Mouse (Mus musculus): ENCODE data around the gene Pbx2. TPM values are rescaled to one million over a fixed set of nuclear protein-coding genes. Genes with fewer than 3 reads are reported as not detected.

Gene Pbx2
- polyA plus RNA-seq, 1 experiment from 2014 or later: 9.4 TPM

DNA sequence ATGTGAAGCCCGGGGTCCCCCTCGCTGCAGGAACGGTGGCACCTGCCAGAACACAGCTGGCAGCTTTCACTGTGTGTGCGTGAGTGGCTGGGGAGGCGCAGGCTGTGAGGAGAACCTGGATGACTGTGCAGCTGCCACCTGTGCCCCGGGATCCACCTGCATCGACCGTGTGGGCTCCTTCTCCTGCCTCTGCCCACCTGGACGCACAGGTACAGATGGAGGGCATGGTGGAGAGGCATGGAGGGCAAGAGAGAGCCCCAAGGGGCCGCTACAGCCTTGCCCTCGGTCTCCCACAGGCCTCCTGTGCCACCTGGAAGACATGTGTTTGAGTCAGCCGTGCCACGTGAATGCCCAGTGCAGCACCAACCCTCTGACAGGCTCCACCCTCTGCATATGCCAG lies 22.6 kb upstream of the Pbx2 start:
- no peak for ATAC-seq
- H3K9ac ChIP-seq (ENCODE audit: low read depth, low read length): no peak overlapping the region
- 79% methylated on average over 13 of the region's 13 CpGs for WGBS
- H3K27ac ChIP-seq (ENCODE audit: low read length): no peak overlapping the region
- H3K27me3 ChIP-seq (ENCODE audit: control insufficient read depth, insufficient read depth, low read depth, low read length): no peaks in the 10 kb centered on the region
- no peaks in the 10 kb centered on the region for H3K36me3 ChIP-seq (ENCODE audit: control insufficient read depth, insufficient read depth, low read length)
- no peaks in the 10 kb centered on the region for H3K9me3 ChIP-seq (replicated peaks; ENCODE audit: control insufficient read depth, low read length, poor library complexity, severe bottlenecking)
- H3K4me2 ChIP-seq (ENCODE audit: low read length): no peak overlapping the region
- no peak overlapping the region for H3K4me3 ChIP-seq (ENCODE audit: low read depth, low read length)
- H3K4me1 ChIP-seq (ENCODE audit: control insufficient read depth, insufficient read depth, low read length): 0 out of 2 replicates have a peak, but pooled peaks cover 2% of the 10 kb centered on the region

DNA sequence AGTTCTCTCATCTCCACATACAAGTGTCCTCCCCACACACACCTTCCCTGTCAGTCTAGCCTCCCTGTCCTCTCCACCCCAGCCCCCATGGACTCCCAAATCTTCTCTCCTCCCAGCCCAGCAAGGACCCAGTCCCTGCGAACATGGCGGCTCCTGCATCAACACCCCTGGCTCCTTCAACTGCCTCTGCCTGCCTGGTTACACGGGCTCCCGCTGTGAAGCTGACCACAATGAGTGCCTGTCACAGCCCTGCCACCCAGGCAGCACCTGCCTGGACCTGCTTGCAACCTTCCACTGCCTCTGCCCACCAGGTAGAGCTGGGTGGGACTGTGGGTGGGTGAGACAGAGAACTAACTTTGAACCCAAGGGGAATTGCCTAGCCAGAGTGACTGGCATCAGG lies 21.1 kb upstream of the Pbx2 start:
- no peak overlapping the region for H3K4me2 ChIP-seq (ENCODE audit: low read length)
- no peak for ATAC-seq
- no peak overlapping the region for H3K4me3 ChIP-seq (ENCODE audit: low read depth, low read length)
- 0 out of 2 replicates have a peak, but pooled peaks cover 2% of the 10 kb centered on the region for H3K4me1 ChIP-seq (ENCODE audit: control insufficient read depth, insufficient read depth, low read length)
- 72% methylated on average over 4 of the region's 4 CpGs for WGBS
- no peak overlapping the region for H3K9ac ChIP-seq (ENCODE audit: low read depth, low read length)
- H3K9me3 ChIP-seq (replicated peaks; ENCODE audit: control insufficient read depth, low read length, poor library complexity, severe bottlenecking): no peaks in the 10 kb centered on the region
- no peak overlapping the region for H3K27ac ChIP-seq (ENCODE audit: low read length)
- no peaks in the 10 kb centered on the region for H3K27me3 ChIP-seq (ENCODE audit: control insufficient read depth, insufficient read depth, low read depth, low read length)
- H3K36me3 ChIP-seq (ENCODE audit: control insufficient read depth, insufficient read depth, low read length): no peaks in the 10 kb centered on the region

DNA sequence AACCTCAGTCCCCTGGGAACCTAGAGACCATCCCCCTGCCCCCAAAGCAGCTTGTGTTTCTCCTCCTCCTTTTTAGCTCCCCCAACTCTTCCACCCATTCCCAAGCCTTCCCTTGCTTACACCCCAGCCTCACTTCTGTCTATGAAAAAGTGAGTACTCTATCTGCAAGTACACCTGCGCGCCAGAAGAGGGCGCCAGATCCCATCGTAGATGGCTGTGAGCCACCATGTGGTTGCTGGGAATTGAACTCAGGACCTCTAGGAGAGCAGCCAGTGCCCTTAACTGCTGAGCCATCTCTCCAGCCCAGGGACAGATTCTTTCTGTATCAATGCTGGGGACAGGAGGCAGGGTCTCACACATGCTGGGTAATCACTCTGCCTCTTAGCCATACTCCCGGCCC lies 19.2 kb upstream of the Pbx2 start:
- WGBS: 13% methylated on average over 5 of the region's 5 CpGs
- Histone ChIP-seq H3K9me3 (replicated peaks; ENCODE audit: control insufficient read depth, low read length, poor library complexity, severe bottlenecking) (no peaks in the 10 kb centered on the region), H3K27ac (ENCODE audit: low read length) (no peak overlapping the region), H3K4me1 (ENCODE audit: control insufficient read depth, insufficient read depth, low read length) (0 out of 2 replicates have a peak, but pooled peaks cover 2% of the 10 kb centered on the region), H3K36me3 (ENCODE audit: control insufficient read depth, insufficient read depth, low read length) (no peaks in the 10 kb centered on the region), H3K4me2 (ENCODE audit: low read length) (no peak overlapping the region), H3K27me3 (ENCODE audit: control insufficient read depth, insufficient read depth, low read depth, low read length) (no peaks in the 10 kb centered on the region), H3K4me3 (ENCODE audit: low read depth, low read length) (no peak overlapping the region), H3K9ac (ENCODE audit: low read depth, low read length) (no peak overlapping the region)
- no peak for ATAC-seq

DNA sequence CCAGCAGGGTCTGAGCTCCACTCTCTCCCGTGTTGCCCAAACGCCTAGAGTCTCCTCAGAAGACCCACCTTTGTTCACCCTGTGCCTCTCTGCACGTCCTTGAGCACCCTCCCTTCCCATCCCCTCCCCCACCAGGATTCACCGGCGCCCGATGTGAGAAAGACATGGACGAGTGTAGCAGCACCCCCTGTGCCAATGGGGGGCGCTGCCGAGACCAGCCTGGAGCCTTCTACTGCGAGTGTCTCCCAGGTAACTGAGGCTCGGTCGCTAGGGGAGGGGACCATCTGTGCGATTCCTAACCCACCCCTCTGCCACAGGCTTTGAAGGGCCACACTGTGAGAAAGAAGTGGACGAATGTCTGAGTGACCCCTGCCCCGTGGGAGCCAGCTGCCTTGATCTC lies 18.7 kb upstream of the Pbx2 start:
- H3K9ac ChIP-seq (ENCODE audit: low read depth, low read length): no peak overlapping the region
- H3K4me1 ChIP-seq (ENCODE audit: control insufficient read depth, insufficient read depth, low read length): 0 out of 2 replicates have a peak, but pooled peaks cover 2% of the 10 kb centered on the region
- WGBS: 19% methylated on average over 15 of the region's 15 CpGs
- no peak overlapping the region for H3K27ac ChIP-seq (ENCODE audit: low read length)
- no peaks in the 10 kb centered on the region for H3K36me3 ChIP-seq (ENCODE audit: control insufficient read depth, insufficient read depth, low read length)
- no peak for ATAC-seq
- H3K4me2 ChIP-seq (ENCODE audit: low read length): no peak overlapping the region
- no peak overlapping the region for H3K4me3 ChIP-seq (ENCODE audit: low read depth, low read length)
- H3K27me3 ChIP-seq (ENCODE audit: control insufficient read depth, insufficient read depth, low read depth, low read length): no peaks in the 10 kb centered on the region
- H3K9me3 ChIP-seq (replicated peaks; ENCODE audit: control insufficient read depth, low read length, poor library complexity, severe bottlenecking): no peaks in the 10 kb centered on the region

DNA sequence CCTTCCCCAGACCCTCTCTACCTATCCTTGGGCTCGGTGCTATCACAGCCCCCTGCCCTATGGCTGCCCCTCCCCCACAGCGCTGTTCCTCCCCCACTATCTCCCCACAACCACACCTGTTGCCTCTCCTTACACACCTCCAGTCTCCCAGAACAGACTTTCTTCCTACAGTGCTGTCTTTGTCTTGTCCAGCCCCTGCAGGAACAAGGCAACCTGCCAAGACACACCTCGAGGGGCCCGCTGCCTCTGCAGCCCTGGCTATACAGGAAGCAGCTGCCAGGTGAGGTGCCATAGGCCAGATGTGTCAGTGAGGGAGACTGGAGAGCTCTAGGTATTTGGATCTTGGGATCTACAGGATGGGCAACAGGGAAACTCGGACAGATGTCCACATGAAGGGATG lies 14.5 kb upstream of the Pbx2 start:
- Histone ChIP-seq H3K27me3 (ENCODE audit: control insufficient read depth, insufficient read depth, low read depth, low read length) (no peaks in the 10 kb centered on the region), H3K4me3 (ENCODE audit: low read depth, low read length) (no peak overlapping the region), H3K36me3 (ENCODE audit: control insufficient read depth, insufficient read depth, low read length) (no peaks in the 10 kb centered on the region), H3K9ac (ENCODE audit: low read depth, low read length) (no peak overlapping the region), H3K9me3 (replicated peaks; ENCODE audit: control insufficient read depth, low read length, poor library complexity, severe bottlenecking) (no peaks in the 10 kb centered on the region), H3K4me2 (ENCODE audit: low read length) (no peak overlapping the region), H3K27ac (ENCODE audit: low read length) (no peak overlapping the region), H3K4me1 (ENCODE audit: control insufficient read depth, insufficient read depth, low read length) (0 out of 2 replicates have a peak, but pooled peaks cover 2% of the 10 kb centered on the region)
- no peak for ATAC-seq
- WGBS: 63% methylated on average over 5 of the region's 5 CpGs

DNA sequence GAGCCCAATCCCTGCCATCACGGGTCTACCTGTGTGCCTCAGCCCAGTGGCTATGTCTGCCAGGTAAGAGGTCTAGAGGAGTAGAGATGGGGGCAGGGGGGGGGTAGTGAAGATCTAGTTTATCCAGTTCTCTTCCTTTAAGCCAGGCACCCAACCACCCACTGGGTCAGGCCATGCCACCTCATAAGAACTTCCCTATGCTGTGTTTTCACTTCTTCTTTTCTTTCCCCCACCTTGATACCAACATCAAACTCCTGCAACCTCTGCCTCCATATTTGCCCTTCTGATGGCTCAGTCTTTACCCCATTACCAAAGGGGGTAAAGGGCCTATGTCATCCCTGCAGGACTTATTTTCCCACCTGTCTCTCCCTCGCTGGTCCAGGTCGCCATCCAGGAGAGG lies 13.0 kb upstream of the Pbx2 start:
- no peak overlapping the region for H3K4me2 ChIP-seq (ENCODE audit: low read length)
- H3K4me3 ChIP-seq (ENCODE audit: low read depth, low read length): no peak overlapping the region
- no peak for ATAC-seq
- H3K9ac ChIP-seq (ENCODE audit: low read depth, low read length): no peak overlapping the region
- H3K27me3 ChIP-seq (ENCODE audit: control insufficient read depth, insufficient read depth, low read depth, low read length): no peaks in the 10 kb centered on the region
- H3K4me1 ChIP-seq (ENCODE audit: control insufficient read depth, insufficient read depth, low read length): no peaks in the 10 kb centered on the region
- no peak overlapping the region for H3K27ac ChIP-seq (ENCODE audit: low read length)
- H3K9me3 ChIP-seq (replicated peaks; ENCODE audit: control insufficient read depth, low read length, poor library complexity, severe bottlenecking): no peaks in the 10 kb centered on the region
- H3K36me3 ChIP-seq (ENCODE audit: control insufficient read depth, insufficient read depth, low read length): no peaks in the 10 kb centered on the region
- 87% methylated on average over 3 of the region's 3 CpGs for WGBS

DNA sequence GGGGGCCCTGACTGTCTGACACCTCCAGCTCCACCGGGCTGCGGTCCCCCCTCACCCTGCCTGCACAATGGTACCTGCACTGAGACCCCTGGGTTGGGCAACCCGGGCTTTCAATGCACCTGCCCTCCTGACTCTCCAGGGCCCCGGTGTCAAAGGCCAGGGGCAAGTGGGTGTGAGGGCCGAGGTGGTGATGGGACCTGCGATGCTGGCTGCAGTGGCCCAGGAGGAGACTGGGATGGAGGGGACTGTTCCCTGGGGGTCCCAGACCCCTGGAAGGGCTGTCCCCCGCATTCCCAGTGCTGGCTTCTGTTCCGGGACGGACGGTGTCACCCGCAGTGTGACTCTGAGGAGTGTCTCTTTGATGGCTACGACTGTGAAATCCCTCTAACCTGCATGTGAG lies 8.5 kb upstream of the Pbx2 start:
- Histone ChIP-seq H3K27ac (ENCODE audit: low read length) (no peak overlapping the region), H3K9ac (ENCODE audit: low read depth, low read length) (no peak overlapping the region), H3K27me3 (ENCODE audit: control insufficient read depth, insufficient read depth, low read depth, low read length) (no peaks in the 10 kb centered on the region), H3K4me1 (ENCODE audit: control insufficient read depth, insufficient read depth, low read length) (peaks cover 8% of the 10 kb centered on the region), H3K9me3 (replicated peaks; ENCODE audit: control insufficient read depth, low read length, poor library complexity, severe bottlenecking) (no peaks in the 10 kb centered on the region), H3K4me3 (ENCODE audit: low read depth, low read length) (no peak overlapping the region), H3K36me3 (ENCODE audit: control insufficient read depth, insufficient read depth, low read length) (no peaks in the 10 kb centered on the region), H3K4me2 (ENCODE audit: low read length) (no peak overlapping the region)
- no peak for ATAC-seq
- 89% methylated on average over 12 of the region's 12 CpGs for WGBS

DNA sequence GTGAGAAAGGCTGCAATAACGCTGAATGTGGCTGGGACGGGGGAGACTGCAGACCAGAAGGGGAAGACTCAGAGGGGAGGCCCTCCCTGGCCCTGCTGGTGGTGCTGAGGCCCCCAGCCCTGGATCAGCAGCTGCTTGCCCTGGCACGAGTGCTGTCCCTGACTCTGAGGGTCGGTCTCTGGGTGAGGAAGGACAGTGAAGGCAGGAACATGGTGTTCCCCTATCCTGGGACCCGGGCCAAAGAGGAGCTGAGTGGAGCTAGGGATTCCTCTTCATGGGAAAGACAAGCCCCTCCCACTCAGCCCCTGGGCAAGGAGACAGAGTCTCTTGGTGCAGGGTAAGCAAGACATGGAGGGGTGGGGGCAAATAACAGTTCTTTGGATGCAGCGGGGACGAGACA lies 7.7 kb upstream of the Pbx2 start:
- Histone ChIP-seq H3K9me3 (replicated peaks; ENCODE audit: control insufficient read depth, low read length, poor library complexity, severe bottlenecking) (no peaks in the 10 kb centered on the region), H3K27me3 (ENCODE audit: control insufficient read depth, insufficient read depth, low read depth, low read length) (no peaks in the 10 kb centered on the region), H3K4me2 (ENCODE audit: low read length) (no peak overlapping the region), H3K9ac (ENCODE audit: low read depth, low read length) (no peak overlapping the region), H3K27ac (ENCODE audit: low read length) (no peak overlapping the region), H3K4me1 (ENCODE audit: control insufficient read depth, insufficient read depth, low read length) (peaks cover 14% of the 10 kb centered on the region), H3K36me3 (ENCODE audit: control insufficient read depth, insufficient read depth, low read length) (no peaks in the 10 kb centered on the region), H3K4me3 (ENCODE audit: low read depth, low read length) (no peak overlapping the region)
- 72% methylated on average over 7 of the region's 7 CpGs for WGBS
- ATAC-seq: no peak

DNA sequence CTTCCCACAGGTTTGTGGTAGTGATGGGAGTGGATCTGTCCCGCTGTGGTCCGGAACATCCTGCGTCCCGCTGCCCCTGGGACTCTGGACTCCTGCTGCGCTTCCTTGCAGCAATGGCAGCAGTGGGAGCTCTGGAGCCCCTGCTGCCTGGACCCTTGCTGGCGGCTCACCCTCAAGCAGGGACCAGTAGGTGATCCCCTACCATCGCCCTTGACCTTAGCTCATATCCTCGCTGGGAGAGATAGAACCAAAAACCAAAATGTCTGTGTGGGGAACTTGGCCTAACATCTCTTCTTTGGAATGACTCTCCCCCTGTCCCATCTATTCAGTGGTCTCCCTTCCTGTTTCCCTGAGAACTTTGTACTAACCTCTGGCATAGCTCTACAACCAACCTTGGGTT lies 7.2 kb upstream of the Pbx2 start:
- 83% methylated on average over 8 of the region's 8 CpGs for whole genome bisulfite sequencing
- no peak overlapping the region for H3K4me3 ChIP-seq (ENCODE audit: low read depth, low read length)
- no peaks in the 10 kb centered on the region for H3K9me3 ChIP-seq (replicated peaks; ENCODE audit: control insufficient read depth, low read length, poor library complexity, severe bottlenecking)
- no peaks in the 10 kb centered on the region for H3K36me3 ChIP-seq (ENCODE audit: control insufficient read depth, insufficient read depth, low read length)
- ATAC-seq: no peak
- no peak overlapping the region for H3K4me2 ChIP-seq (ENCODE audit: low read length)
- H3K4me1 ChIP-seq (ENCODE audit: control insufficient read depth, insufficient read depth, low read length): peaks cover 15% of the 10 kb centered on the region
- H3K9ac ChIP-seq (ENCODE audit: low read depth, low read length): no peak overlapping the region
- no peak overlapping the region for H3K27ac ChIP-seq (ENCODE audit: low read length)
- H3K27me3 ChIP-seq (ENCODE audit: control insufficient read depth, insufficient read depth, low read depth, low read length): no peaks in the 10 kb centered on the region

DNA sequence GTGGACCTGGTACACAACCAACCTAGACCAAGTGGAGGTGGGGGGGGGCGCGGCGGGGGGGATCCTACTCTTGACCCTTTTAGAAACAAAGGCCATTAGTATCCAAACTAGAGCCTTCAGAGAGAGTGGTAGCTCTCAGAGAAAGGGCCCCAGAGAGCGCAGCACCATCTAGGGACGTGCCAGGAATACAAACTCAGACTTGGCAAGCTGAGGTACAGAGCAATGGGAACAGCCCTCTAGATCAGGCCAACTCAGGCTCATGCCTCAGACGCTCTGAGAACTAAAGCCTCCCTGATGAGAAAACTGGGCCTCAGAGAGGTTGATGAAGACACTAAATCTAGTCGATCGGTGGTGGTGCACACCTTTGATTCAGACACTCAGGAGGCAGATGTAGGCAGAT lies 5.9 kb upstream of the Pbx2 start:
- Histone ChIP-seq H3K9me3 (replicated peaks; ENCODE audit: control insufficient read depth, low read length, poor library complexity, severe bottlenecking) (no peaks in the 10 kb centered on the region), H3K27me3 (ENCODE audit: control insufficient read depth, insufficient read depth, low read depth, low read length) (no peaks in the 10 kb centered on the region), H3K36me3 (ENCODE audit: control insufficient read depth, insufficient read depth, low read length) (no peaks in the 10 kb centered on the region), H3K4me2 (ENCODE audit: low read length) (no peak overlapping the region), H3K9ac (ENCODE audit: low read depth, low read length) (no peak overlapping the region), H3K27ac (ENCODE audit: low read length) (peak overlapping the region; percentile 100), H3K4me3 (ENCODE audit: low read depth, low read length) (no peak overlapping the region), H3K4me1 (ENCODE audit: control insufficient read depth, insufficient read depth, low read length) (peaks cover 19% of the 10 kb centered on the region)
- no peak for ATAC-seq
- WGBS: 91% methylated on average over 8 of the region's 8 CpGs

Measured in midbrain, embryonic 16.5 days (tissue).